Mouse (Mus musculus): ENCODE data around the gene Zrsr2.

Gene Zrsr2

DNA sequence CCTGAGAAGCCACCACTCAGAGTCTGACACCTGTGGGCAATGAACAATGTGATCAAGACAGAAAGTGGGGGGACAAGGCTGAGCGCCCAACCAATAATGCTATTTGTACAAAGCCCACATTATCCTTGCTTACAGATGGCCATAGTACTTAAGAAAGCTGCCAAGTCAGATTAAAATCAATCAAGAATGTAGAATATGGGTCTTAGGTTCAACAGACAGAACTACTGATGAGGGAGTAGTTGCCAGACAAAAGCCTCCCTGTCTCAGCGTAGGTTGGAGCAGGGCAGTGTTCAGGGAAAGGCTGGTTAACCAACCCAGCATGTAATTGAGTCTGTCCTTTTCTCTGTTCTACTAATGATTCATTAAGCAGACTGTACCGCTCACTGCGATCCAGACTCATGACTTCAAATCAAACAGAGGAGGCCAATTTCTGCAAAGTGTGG lies 72.9 kb downstream of the Zrsr2 start:
- no peak for DNase-seq (ENCODE audit: low read depth)

All from NIH3T3 (cell line).